Mouse (Mus musculus) ZHBTc4 (cell line): Measurements from ENCODE around the gene Olfr862.

Experiments used
- DNase-seq: peaks from one replicate; pipeline ENCODE4 v3.0.0-alpha.2; 2011; ENCODE audit warnings: low read depth, low spot score

Olfr862 gene

DNA sequence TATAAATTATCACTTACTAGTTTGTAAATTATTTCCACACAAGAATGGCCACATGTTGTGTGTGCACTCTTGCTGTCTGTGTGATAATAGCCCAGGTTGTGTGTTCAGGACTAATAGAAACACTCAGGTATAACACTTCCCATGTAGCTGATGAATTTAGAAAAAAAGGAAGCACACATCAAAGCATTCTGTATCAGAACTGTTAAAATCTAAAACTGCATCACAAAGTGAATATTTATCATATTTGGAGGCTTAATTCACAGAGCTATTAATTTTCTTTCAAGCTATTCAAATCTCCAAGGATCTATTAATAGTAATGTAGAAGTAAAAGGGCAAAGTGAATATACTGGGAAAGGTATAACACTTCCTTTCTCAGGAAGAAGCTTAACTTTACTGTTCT lies at the start of gene Olfr862:
Gene Olfr862, minus strand, starts transcription at position 101 of the 400 bp plus-strand sequence.
- no peak for DNase-seq

DNA sequence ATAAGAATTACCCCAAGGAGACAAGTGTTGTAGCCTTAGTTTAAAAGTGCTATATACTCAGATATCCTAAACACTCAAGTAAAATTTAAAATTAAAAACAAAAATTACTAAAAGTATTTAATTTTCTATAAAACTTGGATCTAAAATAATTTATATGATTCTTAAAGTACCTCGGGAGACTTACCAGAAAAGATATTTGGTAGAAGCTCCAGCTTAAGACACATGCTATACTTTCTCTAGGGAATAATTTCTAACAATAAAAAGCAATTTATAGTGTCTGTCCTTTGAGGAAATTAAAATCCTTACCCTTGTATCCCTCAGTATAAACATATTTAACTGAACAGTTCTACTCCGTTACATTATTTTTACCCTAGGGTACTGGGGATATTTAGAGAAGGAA lies 28.8 kb upstream of the Olfr862 start, which contains the start of gene Olfr77:
Gene Olfr77, plus strand, starts transcription at position 301 of the 400 bp plus-strand sequence.
- DNase-seq, result no peak

DNA sequence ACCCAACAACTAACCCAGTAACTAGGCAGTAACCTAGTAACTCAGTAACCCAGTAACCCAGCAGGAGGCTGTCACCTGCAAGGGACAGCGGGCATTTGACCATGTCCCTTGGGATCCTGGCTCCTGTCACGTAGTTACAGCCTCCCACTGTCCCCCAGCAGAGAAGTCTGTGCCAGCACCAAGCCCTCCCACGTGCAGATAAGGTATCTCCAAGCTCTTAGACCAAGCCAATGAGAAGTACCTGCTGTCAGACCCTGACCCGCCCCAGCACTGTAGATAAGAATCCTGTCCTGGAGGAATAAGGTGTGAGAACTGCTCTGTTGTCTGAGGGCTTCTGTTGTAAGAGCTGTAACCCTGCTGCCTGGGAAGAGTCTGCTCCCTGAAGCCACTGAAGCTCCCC lies 23.4 kb upstream of the Olfr862 start:
- DNase-seq, result no peak

DNA sequence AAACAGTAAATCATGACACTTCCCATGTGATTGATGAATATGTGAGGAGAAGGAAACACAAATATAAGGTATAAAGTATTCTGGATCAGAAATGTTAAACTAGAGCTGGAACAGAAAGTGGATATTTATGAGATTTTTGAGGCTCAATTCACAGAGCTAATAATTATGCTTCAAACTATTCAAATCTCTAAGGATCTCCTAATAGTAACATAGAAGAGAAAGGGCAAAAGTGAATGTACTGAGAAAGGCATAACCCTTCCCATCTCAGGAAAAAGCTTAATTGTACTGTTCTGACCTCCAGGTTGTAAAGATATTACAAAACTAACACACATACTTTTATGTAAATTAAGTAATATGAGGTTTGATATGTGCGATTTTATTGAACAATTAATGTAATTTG lies 38.2 kb downstream of the Olfr862 start, which contains the start of gene Olfr860:
Gene Olfr860, minus strand, starts transcription at position 101 of the 400 bp plus-strand sequence.
- DNase-seq, result no peak
